Mouse (Mus musculus) midbrain, embryonic 11.5 days (tissue): ENCODE measurements around the gene Rnf41. TPM values are rescaled to one million over a fixed set of nuclear protein-coding genes. Genes with fewer than 3 reads are reported as not detected.

Experiments used
- ATAC-seq: fragments of 200-750 bp; cut with Nextera tagmentation; 2 replicates; pipeline ENCODE4 v1.8.0; 2017; ENCODE audit warnings: moderate TSS enrichment, moderate library complexity; ENCODE audit not compliant: low FRiP score
- DNase-seq: peaks from one replicate; pipeline ENCODE4 v3.0.0; 2015; ENCODE audit warnings: low spot score; ENCODE audit errors: missing footprints
- H3K27ac ChIP-seq: fragments of 300-500 bp; sonication (generic); 2 replicates; pipeline ENCODE4 v1.5.1; 2014; ENCODE audit warnings: low read depth, low read length
- H3K27me3 ChIP-seq: fragments of 300-500 bp; sonication (generic); 2 replicates; pipeline ENCODE4 v1.6.1; 2014; ENCODE audit warnings: mild to moderate bottlenecking, low read length, moderate library complexity, mixed read lengths; ENCODE audit not compliant: control insufficient read depth, insufficient read depth
- H3K36me3 ChIP-seq: fragments of 300-500 bp; sonication (generic); 2 replicates; pipeline ENCODE4 v1.6.1; 2014; ENCODE audit warnings: mild to moderate bottlenecking, low read length, moderate library complexity, mixed read lengths; ENCODE audit not compliant: control insufficient read depth, insufficient read depth
- H3K4me1 ChIP-seq: fragments of 300-500 bp; sonication (generic); 2 replicates; pipeline ENCODE4 v1.6.1; 2014; ENCODE audit warnings: low read length; ENCODE audit not compliant: control insufficient read depth, insufficient read depth
- H3K4me2 ChIP-seq: fragments of 300-500 bp; sonication (generic); 2 replicates; pipeline ENCODE4 v1.6.1; 2014; ENCODE audit warnings: mild to moderate bottlenecking, moderate library complexity
- H3K4me3 ChIP-seq: fragments of 300-500 bp; sonication (generic); 2 replicates; pipeline ENCODE4 v1.5.1; 2014; ENCODE audit warnings: low read depth, low read length
- H3K9ac ChIP-seq: fragments of 300-500 bp; sonication (generic); 2 replicates; pipeline ENCODE4 v1.6.1; 2014; ENCODE audit warnings: low read length
- H3K9me3 ChIP-seq: fragments of 300-500 bp; sonication (generic); 2 replicates; pipeline ENCODE4 v1.6.1; 2016; ENCODE audit warnings: low read length; ENCODE audit not compliant: control insufficient read depth
- whole genome bisulfite sequencing: fragments of 180-500 bp; shearing (Covaris S2); extraction: QIAGEN DNeasy Blood & Tissue Kit; methylation state at CpG from one replicate; pipeline ENCODE4 v1.1.7; 2014; 5-methylcytosine and 5-hydroxymethylcytosine counted together
- polyA plus RNA-seq: library from polyadenylated mRNA; unstranded; fragments of >200 nt; fragmentation: Nextera tagmentation; extraction: Ambion mirVana; gene quantifications from 2 replicates; pipeline ENCODE4 v1.2.1, GENCODE M21; 2014

Rnf41 gene
- polyA plus RNA-seq, 1 experiment from 2014 or later: 43.1 TPM

DNA sequence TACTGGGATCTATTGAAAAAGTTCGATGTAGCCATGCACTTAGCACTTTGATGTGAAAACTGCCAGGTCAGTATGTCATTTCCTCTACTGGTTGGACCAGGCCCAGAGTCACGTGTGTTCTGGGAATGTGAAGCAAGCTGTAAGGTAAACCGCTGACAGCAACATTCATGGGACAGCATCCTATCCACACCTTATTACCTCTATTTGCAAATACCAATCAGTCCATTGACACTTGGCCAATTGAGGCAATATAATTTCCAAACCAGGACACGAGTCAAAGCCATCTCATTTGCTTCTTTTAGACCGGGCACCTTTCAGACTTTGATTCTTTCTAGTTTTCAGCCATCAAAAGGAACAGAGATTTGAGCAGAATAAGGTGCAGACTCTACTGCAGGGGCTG lies 17.6 kb downstream of the Rnf41 start:
- Histone ChIP-seq H3K4me3 (no peak overlapping the region), H3K9ac (no peak overlapping the region), H3K27ac (no peak overlapping the region), H3K27me3 (no peaks in the 10 kb centered on the region), H3K4me1 (no peaks in the 10 kb centered on the region), H3K4me2 (no peak overlapping the region), H3K36me3 (peaks cover 5% of the 10 kb centered on the region; the same call in 1 of the 2 replicates), H3K9me3 (no peaks in the 10 kb centered on the region)
- no peak for DNase-seq
- 94% methylated on average over 5 of the region's 5 CpGs for WGBS
- ATAC-seq: no peak

DNA sequence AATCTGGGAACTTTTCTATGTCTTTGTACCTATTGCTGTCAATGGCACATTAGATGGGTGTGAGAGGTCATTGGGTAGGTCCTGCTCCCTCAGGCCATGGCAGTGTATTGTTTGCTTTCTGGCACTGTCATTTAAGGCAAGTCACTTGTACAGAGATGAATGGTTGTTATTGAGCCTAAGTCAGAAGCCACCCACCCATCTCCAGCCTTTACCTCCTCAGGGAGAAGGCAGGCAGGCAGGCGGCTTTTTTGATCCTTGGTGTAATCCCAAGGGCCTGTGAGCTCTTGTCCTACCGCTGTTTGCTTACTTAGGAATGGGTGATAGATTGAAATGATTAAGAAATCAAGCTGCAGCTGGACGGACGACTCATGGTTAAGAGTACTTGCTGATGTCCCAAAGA lies 18.0 kb downstream of the Rnf41 start:
- H3K9me3 ChIP-seq: no peaks in the 10 kb centered on the region
- H3K4me1 ChIP-seq: no peaks in the 10 kb centered on the region
- peaks cover 5% of the 10 kb centered on the region; the same call in 1 of the 2 replicates for H3K36me3 ChIP-seq
- WGBS: 90% methylated on average over 4 of the region's 4 CpGs
- no peak overlapping the region for H3K9ac ChIP-seq
- ATAC-seq (no peak), DNase-seq (no peak)
- no peak overlapping the region for H3K27ac ChIP-seq
- H3K4me3 ChIP-seq: no peak overlapping the region
- H3K4me2 ChIP-seq: no peak overlapping the region
- no peaks in the 10 kb centered on the region for H3K27me3 ChIP-seq

DNA sequence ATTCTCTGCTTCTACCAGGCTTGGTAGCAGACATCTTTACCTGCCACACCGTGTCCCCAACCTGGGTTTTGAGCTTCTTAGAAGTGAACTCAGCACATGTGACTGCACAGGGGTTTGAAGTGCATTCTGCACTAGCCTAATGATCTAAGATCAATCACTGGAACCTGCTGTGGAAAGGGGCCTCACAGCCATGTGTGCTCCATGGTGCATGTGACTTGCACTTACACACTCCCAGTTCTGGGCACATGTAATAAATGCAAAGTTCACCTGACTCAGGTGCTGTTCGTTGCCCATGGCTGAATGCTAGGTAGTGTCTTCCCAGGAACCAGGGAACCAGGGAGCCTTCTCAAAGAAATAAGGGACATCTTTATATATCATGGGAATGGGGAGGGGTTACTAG lies 22.0 kb downstream of the Rnf41 start:
- Histone ChIP-seq H3K4me2 (no peak overlapping the region), H3K27me3 (no peaks in the 10 kb centered on the region), H3K27ac (no peak overlapping the region), H3K36me3 (peaks cover 13% of the 10 kb centered on the region), H3K4me1 (no peaks in the 10 kb centered on the region), H3K9me3 (no peaks in the 10 kb centered on the region), H3K4me3 (no peak overlapping the region), H3K9ac (no peak overlapping the region)
- ATAC-seq: no peak
- DNase-seq: no peak
- 97% methylated on average over 2 of the region's 2 CpGs for WGBS

DNA sequence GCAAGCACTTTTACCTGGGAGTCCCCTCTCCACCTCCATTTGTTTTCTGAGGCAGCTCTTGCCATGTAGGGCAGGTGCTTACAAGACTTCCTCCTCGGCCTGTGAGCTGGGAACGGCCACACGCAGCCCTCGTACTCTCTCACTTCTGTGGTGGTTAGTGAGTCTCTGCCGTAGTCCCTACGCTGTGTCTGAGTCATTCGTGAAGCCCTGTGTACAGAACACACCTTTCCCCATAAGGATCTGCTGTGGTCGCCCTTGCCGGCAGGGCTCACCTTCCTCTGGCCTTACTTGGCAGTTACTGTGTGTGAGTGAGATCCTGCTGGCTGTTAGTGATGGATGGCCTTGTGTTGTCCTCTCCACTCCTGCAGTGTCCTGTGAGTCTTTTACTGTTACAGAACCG lies 23.2 kb downstream of the Rnf41 start:
- H3K27ac ChIP-seq: no peak overlapping the region
- no peak for ATAC-seq
- no peaks in the 10 kb centered on the region for H3K9me3 ChIP-seq
- H3K36me3 ChIP-seq: peaks cover 15% of the 10 kb centered on the region
- no peak overlapping the region for H3K4me3 ChIP-seq
- no peak for DNase-seq
- H3K27me3 ChIP-seq: no peaks in the 10 kb centered on the region
- H3K4me2 ChIP-seq: no peak overlapping the region
- WGBS: 91% methylated on average over 10 of the region's 10 CpGs
- no peak overlapping the region for H3K9ac ChIP-seq
- H3K4me1 ChIP-seq: no peaks in the 10 kb centered on the region

DNA sequence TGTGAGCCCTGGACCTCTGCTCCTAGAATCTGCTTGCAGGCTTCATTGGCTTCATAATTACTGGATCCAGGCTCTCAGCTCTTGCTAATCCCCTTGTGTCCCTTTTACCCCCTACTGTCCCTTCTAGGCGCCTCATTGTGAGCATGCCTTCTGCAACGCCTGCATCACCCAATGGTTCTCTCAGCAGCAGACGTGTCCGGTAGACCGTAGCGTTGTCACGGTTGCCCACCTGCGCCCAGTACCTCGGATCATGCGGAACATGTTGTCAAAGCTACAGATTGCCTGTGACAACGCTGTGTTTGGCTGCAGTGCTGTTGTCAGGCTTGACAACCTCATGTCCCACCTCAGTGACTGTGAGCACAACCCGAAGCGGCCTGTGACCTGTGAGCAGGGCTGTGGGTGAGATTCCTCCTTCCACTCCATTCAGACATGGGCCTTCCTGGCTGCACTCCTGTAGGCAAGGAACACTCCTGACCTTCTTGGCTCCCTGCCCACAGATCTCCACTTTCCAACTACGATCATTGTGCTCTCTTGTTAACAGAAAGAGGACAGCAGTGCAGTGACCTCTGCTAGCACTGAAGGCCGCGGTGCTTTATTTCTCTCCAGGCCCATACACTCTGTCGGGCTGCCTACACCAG lies 23.8 kb downstream of the Rnf41 start:
- Histone ChIP-seq H3K36me3 (peaks cover 14% of the 10 kb centered on the region), H3K4me3 (no peak overlapping the region), H3K27me3 (no peaks in the 10 kb centered on the region), H3K4me2 (no peak overlapping the region), H3K9ac (no peak overlapping the region), H3K27ac (no peak overlapping the region), H3K9me3 (no peaks in the 10 kb centered on the region), H3K4me1 (no peaks in the 10 kb centered on the region)
- no peak for DNase-seq
- WGBS: 75% methylated on average over 17 of the region's 17 CpGs
- no peak for ATAC-seq

DNA sequence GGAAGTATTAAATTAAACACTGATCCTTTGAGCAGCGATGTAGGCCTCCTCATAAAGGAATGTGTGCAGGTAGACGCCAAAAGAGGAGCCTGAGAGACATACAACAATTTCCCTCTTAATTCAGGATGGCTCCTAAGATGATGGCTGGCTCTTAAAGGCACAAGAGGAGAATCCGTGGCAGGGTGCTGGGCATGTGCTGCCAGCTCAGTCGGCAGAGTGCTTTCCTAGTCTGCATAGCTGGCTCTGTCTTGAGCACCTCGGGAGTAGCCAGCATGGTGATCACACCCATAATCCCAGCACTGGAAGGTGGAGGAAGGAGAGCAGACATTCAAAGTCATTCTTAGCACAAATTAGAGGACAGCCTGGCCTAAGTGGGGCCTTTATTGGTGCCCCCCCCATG lies 24.4 kb downstream of the Rnf41 start:
- 94% methylated on average over 5 of the region's 5 CpGs for WGBS

DNA sequence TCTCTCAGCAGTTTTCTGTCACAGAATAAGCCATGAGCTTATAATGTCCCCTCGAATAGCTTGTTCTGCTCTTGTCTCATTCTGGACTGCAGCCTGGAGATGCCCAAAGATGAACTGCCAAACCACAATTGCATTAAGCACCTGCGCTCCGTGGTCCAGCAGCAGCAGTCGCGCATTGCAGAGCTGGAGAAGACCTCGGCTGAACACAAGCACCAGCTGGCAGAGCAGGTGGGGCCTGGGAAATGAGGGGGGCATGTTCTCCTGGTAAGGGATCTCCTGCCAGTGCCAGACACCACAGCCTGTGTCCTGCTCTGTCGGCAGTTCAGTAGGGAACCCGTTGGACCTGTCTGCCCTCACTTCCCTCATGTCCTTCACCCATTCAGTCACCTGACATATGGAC lies 24.9 kb downstream of the Rnf41 start:
- Histone ChIP-seq H3K9me3 (no peaks in the 10 kb centered on the region), H3K4me1 (no peaks in the 10 kb centered on the region), H3K4me2 (no peak overlapping the region), H3K36me3 (peaks cover 16% of the 10 kb centered on the region), H3K4me3 (no peak overlapping the region), H3K27ac (no peak overlapping the region), H3K27me3 (no peaks in the 10 kb centered on the region), H3K9ac (no peak overlapping the region)
- ATAC-seq (no peak), DNase-seq (no peak)
- 94% methylated on average over 8 of the region's 8 CpGs for WGBS

More for the DNA sequence above, 24.4 kb downstream of the Rnf41 start:
- peaks cover 16% of the 10 kb centered on the region for H3K36me3 ChIP-seq
- H3K27ac ChIP-seq: no peak overlapping the region
- no peak overlapping the region for H3K9ac ChIP-seq
- H3K4me3 ChIP-seq: no peak overlapping the region
- H3K27me3 ChIP-seq: no peaks in the 10 kb centered on the region
- ATAC-seq (no peak), DNase-seq (no peak)
- no peaks in the 10 kb centered on the region for H3K4me1 ChIP-seq
- no peak overlapping the region for H3K4me2 ChIP-seq
- H3K9me3 ChIP-seq: no peaks in the 10 kb centered on the region

DNA sequence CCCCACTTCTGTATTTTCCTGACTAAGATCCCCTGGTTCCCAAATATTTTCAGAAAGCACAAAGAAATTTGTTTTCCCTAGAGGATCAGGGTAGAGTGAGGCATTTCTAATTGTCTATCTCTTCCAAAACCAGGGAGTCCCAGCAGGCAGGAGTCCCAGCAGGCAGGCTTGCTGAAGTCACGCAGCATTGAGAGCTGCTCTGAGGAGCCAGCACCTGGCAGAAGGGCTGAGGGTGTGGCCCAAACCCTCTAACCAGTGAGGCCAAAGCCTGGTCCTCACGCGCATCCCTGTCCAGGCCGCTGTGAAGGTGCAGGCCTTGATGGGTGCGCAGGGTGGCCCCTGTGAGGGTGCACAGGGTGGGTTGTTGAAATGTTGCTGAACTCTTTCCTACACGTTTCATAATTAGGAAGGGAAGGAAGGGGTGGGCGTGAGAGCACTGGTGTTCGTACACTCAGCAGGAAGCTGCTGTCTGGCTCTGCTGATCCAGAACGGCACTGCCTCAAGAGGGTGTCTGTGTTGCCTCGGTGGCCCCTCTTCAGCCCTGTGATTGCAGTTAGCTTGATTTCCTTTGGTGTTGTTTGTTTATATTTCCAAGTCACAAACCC lies 27.3 kb downstream of the Rnf41 start:
- ATAC-seq: no peak
- no peaks in the 10 kb centered on the region for H3K27me3 ChIP-seq
- 85% methylated on average over 10 of the region's 10 CpGs for WGBS

DNA sequence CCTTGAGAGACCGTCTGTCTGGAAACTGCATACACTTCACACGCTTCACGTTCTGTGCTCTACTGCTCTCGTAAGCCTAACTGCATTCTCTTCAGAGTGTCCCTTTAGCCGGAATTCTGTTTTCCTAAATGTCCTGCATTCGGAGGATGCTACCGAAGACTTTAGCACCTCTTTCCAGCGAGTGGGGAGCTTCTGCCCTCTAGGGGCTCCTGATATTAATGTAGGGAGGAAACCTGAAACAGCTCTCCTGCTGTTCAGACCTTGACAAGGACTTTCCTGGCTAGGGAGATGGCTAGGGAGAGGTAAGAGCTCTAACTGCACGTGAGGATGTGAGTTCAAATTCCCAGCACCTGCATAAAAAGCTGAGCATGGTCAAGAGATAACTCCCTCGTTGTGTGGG lies 28.9 kb downstream of the Rnf41 start:
- Histone ChIP-seq H3K9ac (no peak overlapping the region), H3K4me3 (no peak overlapping the region), H3K36me3 (peaks cover 16% of the 10 kb centered on the region), H3K27ac (no peak overlapping the region), H3K9me3 (no peaks in the 10 kb centered on the region), H3K4me1 (no peaks in the 10 kb centered on the region), H3K4me2 (no peak overlapping the region), H3K27me3 (no peaks in the 10 kb centered on the region)
- DNase-seq: no peak
- WGBS: 68% methylated on average over 10 of the region's 10 CpGs
- ATAC-seq: no peak

More for the DNA sequence above, 27.3 kb downstream of the Rnf41 start:
- no peak overlapping the region for H3K4me2 ChIP-seq
- H3K27ac ChIP-seq: no peak overlapping the region
- H3K9me3 ChIP-seq: no peaks in the 10 kb centered on the region
- H3K9ac ChIP-seq: no peak overlapping the region
- DNase-seq: no peak
- H3K4me3 ChIP-seq: no peak overlapping the region
- H3K4me1 ChIP-seq: no peaks in the 10 kb centered on the region
- peaks cover 16% of the 10 kb centered on the region for H3K36me3 ChIP-seq
